Comparison of ENCODE assay signal across 8 mouse cellular contexts in genomic region chr10:67647777-67648727, GRCm38 (mm10).
DNase-seq lines count a peak whose midpoint lies in the region; ATAC-seq and TF ChIP-seq lines count a peak whose summit lies in the region.

No protein-coding gene starts in this region.

- H3K9ac ChIP-seq in hindbrain, embryonic 15.5 days, result no peak overlapping the region
- H3K9ac ChIP-seq in liver, postnatal 0 days (replicated peaks), result 0 out of 2 replicates have a peak overlapping the region, but pooled peaks have one; percentile 13

- intact Hi-C loops in gastrocnemius, adult 2 months (cut with DNase I), result loop anchor here (5.0 kb wide), 1 partner anchor 111 kb away; the partner anchor contains the start of gene Egr2

- peak; percentile 40 to 59 for DNase-seq in urinary bladder, postnatal 4 days (ENCODE audit: low spot score in 2 of 2)
- DNase-seq in urinary bladder, adult 2 months (ENCODE audit: low spot score), result no peak
- peak; percentile 51 for DNase-seq in gastrocnemius, adult 2 months
- DNase-seq in liver, postnatal 0 days, result peak; percentile 21
- no peak for DNase-seq in layer of hippocampus, postnatal 36 days

- 0 out of 2 replicates have a peak, but pooled peaks cover 2% of the 10 kb centered on the region for H3K27me3 ChIP-seq in hindbrain, embryonic 15.5 days
- no peaks in the 10 kb centered on the region for H3K27me3 ChIP-seq in liver, postnatal 0 days (ENCODE audit: insufficient read depth, low read length)

- ATAC-seq in hindbrain, embryonic 15.5 days (ENCODE audit: low FRiP score, low read depth), result no peak
- ATAC-seq in liver, postnatal 0 days, result no peak
- no peak for ATAC-seq in frontal cortex, adult (ENCODE audit: low TSS enrichment)

- TF ChIP-seq CTCF in gastrocnemius, adult 2 months (IDR thresholded peaks at IDR 0.05), result no peak
- no peak for TF ChIP-seq CTCF in liver, postnatal 0 days (IDR thresholded peaks at IDR 0.05; ENCODE audit: low read depth)
- TF ChIP-seq CTCF in olfactory bulb, adult 2 months (IDR thresholded peaks at IDR 0.05; ENCODE audit: insufficient read depth, low read depth, low read length), result no peak

- TF ChIP-seq POLR2A in olfactory bulb, adult 2 months (IDR thresholded peaks at IDR 0.05; ENCODE audit: insufficient read depth, low read depth, low read length), result no peak

- H3K9me3 ChIP-seq in hindbrain, embryonic 15.5 days, result no peaks in the 10 kb centered on the region
- no peaks in the 10 kb centered on the region for H3K9me3 ChIP-seq in liver, postnatal 0 days (ENCODE audit: low read length)

- TF ChIP-seq EP300 in liver, postnatal 0 days (IDR thresholded peaks at IDR 0.05; ENCODE audit: low read depth), result no peak

- H3K4me3 ChIP-seq in gastrocnemius, adult 2 months, result peak overlapping the region; percentile 69
- H3K4me3 ChIP-seq in hindbrain, embryonic 15.5 days, result peak overlapping the region; percentile 35
- peak overlapping the region; percentile 21 for H3K4me3 ChIP-seq in liver, postnatal 0 days (ENCODE audit: low read depth, low read length)
- peak overlapping the region; percentile 0; the same call in 1 of the 2 replicates for H3K4me3 ChIP-seq in olfactory bulb, adult 2 months (ENCODE audit: insufficient read depth, low read depth, low read length)

- 26% methylated on average over 20 of the region's 20 CpGs for WGBS in hindbrain, embryonic 15.5 days
- 20% methylated on average over 20 of the region's 20 CpGs for WGBS in liver, postnatal 0 days (ENCODE audit: insufficient replicate concordance)
- WGBS in olfactory bulb, adult 2 months, result 25% methylated on average over 20 of the region's 20 CpGs

- no peaks in the 10 kb centered on the region for H3K36me3 ChIP-seq in hindbrain, embryonic 15.5 days
- no peaks in the 10 kb centered on the region for H3K36me3 ChIP-seq in liver, postnatal 0 days (replicated peaks; ENCODE audit: insufficient read depth, low read length)

- H3K27ac ChIP-seq in gastrocnemius, adult 2 months, result peak overlapping the region; percentile 70
- H3K27ac ChIP-seq in hindbrain, embryonic 15.5 days (replicated peaks), result no peak overlapping the region
- no peak overlapping the region for H3K27ac ChIP-seq in liver, postnatal 0 days (ENCODE audit: low read depth)
- H3K27ac ChIP-seq in olfactory bulb, adult 2 months (ENCODE audit: insufficient read depth, low read depth, low read length), result no peak overlapping the region

- H3K4me1 ChIP-seq in hindbrain, embryonic 15.5 days (replicated peaks), result peaks cover 22% of the 10 kb centered on the region
- H3K4me1 ChIP-seq in liver, postnatal 0 days (ENCODE audit: insufficient read depth), result peaks cover 19% of the 10 kb centered on the region
- H3K4me1 ChIP-seq in olfactory bulb, adult 2 months (ENCODE audit: control insufficient read depth, insufficient read depth, low read length), result peaks cover 14% of the 10 kb centered on the region

- peak overlapping the region; percentile 60 for H3K4me2 ChIP-seq in hindbrain, embryonic 15.5 days
- H3K4me2 ChIP-seq in liver, postnatal 0 days (ENCODE audit: low read depth, low read length), result peak overlapping the region; percentile 74

Comparison
In these comparisons a context has a peak if more than half of its experiments do, and no peak if none do; other contexts are left out.
1. DNase-seq: peak in urinary bladder, postnatal 4 days (2 of 2), gastrocnemius, adult 2 months (single experiment) and liver, postnatal 0 days (single experiment); none in urinary bladder, adult 2 months (single experiment) and layer of hippocampus, postnatal 36 days (0 of 2).
2. H3K4me3 ChIP-seq: peak in every context shown above with its lines; median percentile 69 in gastrocnemius, adult 2 months; 35 in hindbrain, embryonic 15.5 days; 21 in liver, postnatal 0 days; 0 in olfactory bulb, adult 2 months.